Mouse (Mus musculus) limb, embryonic 15.5 days (tissue): ENCODE data around the gene Vmn1r184. TPM values are rescaled to one million over a fixed set of nuclear protein-coding genes. Genes with fewer than 3 reads are reported as not detected.
"Not testable (repeated sequence)": the region's sequence is repeated elsewhere in the genome, so short reads cannot be mapped to it uniquely, and the experiment has no call there.

ENCODE experiments used
- ATAC-seq: fragments of 200-750 bp; cut with Nextera tagmentation; 2 replicates; pipeline ENCODE4 v1.8.0; 2017; ENCODE audit warnings: low read depth, moderate TSS enrichment; ENCODE audit not compliant: insufficient number of reproducible peaks, low FRiP score, low TSS enrichment
- H3K27ac ChIP-seq: fragments of 300-500 bp; sonication (generic); 2 replicates; pipeline ENCODE4 v1.5.1; 2015; ENCODE audit warnings: moderate library complexity, mild to moderate bottlenecking, inconsistent platforms
- H3K27me3 ChIP-seq: fragments of 300-500 bp; sonication (generic); 2 replicates; pipeline ENCODE4 v1.6.1; 2015; ENCODE audit warnings: inconsistent platforms
- H3K36me3 ChIP-seq: fragments of 300-500 bp; sonication (generic); 2 replicates; pipeline ENCODE4 v1.6.1; 2015; ENCODE audit warnings: inconsistent platforms
- H3K4me1 ChIP-seq: fragments of 300-500 bp; sonication (generic); 2 replicates; pipeline ENCODE4 v1.6.1; 2015; ENCODE audit warnings: inconsistent platforms
- H3K4me2 ChIP-seq: fragments of 300-500 bp; sonication (generic); 2 replicates; pipeline ENCODE4 v1.6.1; 2015; ENCODE audit warnings: mild to moderate bottlenecking, inconsistent platforms
- H3K4me3 ChIP-seq: fragments of 300-500 bp; sonication (generic); 2 replicates; pipeline ENCODE4 v1.5.1; 2015; ENCODE audit warnings: mild to moderate bottlenecking, inconsistent platforms
- H3K9ac ChIP-seq: fragments of 300-500 bp; sonication (generic); 2 replicates; pipeline ENCODE4 v1.6.1; 2015; ENCODE audit warnings: inconsistent platforms
- H3K9me3 ChIP-seq: fragments of 300-500 bp; sonication (generic); 2 replicates; pipeline ENCODE4 v1.6.1; 2016; ENCODE audit warnings: inconsistent platforms
- WGBS: fragments of 180-500 bp; shearing (Covaris S2); methylation state at CpG from one replicate; pipeline ENCODE4 v1.1.7; 2015; 5-methylcytosine and 5-hydroxymethylcytosine counted together
- polyA plus RNA-seq: library from polyadenylated mRNA; unstranded; fragments of >200 nt; fragmentation: Nextera tagmentation; extraction: Ambion mirVana; gene quantifications from 2 replicates; pipeline ENCODE4 v1.2.1, GENCODE M21; 2015

Gene Vmn1r184
- not detected in 2 replicates for polyA plus RNA-seq

- H3K4me2 ChIP-seq, ATAC-seq, H3K36me3 ChIP-seq, H3K9me3 ChIP-seq, H3K4me1 ChIP-seq, H3K9ac ChIP-seq, H3K27me3 ChIP-seq, H3K4me3 ChIP-seq, H3K27ac ChIP-seq: not testable (repeated sequence)
- whole genome bisulfite sequencing = 75% methylated on average over 1 of the region's 1 CpGs
Measured at GRCm38 (mm10) chr7:26260034-26260433, at the start of gene Vmn1r184. TSS of gene Vmn1r184 (plus strand) at chr7:26260334.

DNA sequence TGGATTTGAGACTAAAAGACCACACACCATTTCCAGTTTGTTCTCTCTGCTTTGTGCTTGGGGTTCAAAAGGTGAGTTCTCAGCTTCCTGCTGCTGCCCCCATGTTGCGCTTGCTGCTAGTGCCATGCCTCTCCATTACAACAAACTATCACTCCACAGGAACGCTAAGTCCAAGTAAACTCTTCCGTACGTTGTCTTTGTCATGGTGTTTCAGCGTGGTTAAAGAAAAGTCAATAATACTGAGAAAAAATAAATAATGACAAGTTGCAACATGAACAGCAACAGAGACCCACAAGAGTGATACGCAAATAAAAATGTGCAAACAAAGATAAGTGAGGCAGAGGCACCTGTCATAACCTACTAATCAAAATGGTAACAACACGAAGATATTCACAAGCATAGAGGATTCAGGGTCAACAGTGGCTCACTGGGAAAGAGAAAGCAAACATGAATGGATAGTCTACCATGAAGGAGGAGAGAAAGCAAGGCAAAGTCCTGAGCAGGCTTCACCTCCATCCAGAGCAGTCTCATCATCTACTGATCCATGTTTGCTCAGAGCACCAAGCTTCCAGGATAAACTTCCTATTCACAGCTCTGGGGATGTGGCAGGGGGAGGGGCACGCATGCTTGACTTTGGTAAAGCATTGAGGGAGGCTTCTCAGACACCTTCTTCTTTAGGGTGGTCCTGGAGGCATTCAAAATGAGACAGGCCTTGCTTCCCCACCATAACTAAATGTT lies 43.5 kb downstream of the Vmn1r184 start:
- not testable (repeated sequence) for H3K4me3 ChIP-seq, ATAC-seq, H3K27ac ChIP-seq, H3K9me3 ChIP-seq, H3K27me3 ChIP-seq, H3K9ac ChIP-seq, H3K36me3 ChIP-seq, H3K4me2 ChIP-seq, H3K4me1 ChIP-seq
- 85% methylated on average over 7 of the region's 8 CpGs for WGBS

DNA sequence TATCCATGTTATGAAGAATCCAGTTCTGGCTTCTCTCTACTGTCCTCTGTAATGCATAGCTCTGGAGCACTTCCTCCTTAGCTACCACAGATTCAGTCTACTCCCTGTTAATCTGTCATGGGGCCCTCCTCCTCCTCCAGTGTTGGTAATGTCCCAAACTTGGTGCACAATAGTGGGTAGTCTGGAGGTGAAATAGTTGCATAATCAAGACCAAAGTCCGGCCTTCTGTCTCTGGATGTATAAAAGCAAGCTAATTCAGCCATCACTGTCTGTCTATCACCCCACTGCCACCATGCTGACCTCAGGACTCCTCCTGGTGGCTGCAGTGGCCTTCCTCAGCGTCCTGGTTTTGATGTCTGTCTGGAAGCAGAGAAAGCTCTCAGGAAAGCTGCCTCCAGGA lies 46.8 kb downstream of the Vmn1r184 start, which contains the start of gene Cyp2a4:
Cyp2a4 (plus strand) TSS at position 244 of the 400 bp plus-strand sequence.
- not testable (repeated sequence) for H3K9me3 ChIP-seq, ATAC-seq, H3K4me1 ChIP-seq, H3K36me3 ChIP-seq, H3K27ac ChIP-seq, H3K4me2 ChIP-seq, H3K9ac ChIP-seq, H3K4me3 ChIP-seq, H3K27me3 ChIP-seq
- WGBS = 60% methylated on average over 2 of the region's 2 CpGs

- H3K27me3 ChIP-seq, H3K27ac ChIP-seq, H3K36me3 ChIP-seq, H3K9ac ChIP-seq, H3K4me1 ChIP-seq, H3K4me3 ChIP-seq, ATAC-seq, H3K4me2 ChIP-seq, H3K9me3 ChIP-seq: not testable (repeated sequence)
- 77% methylated on average over 4 of the region's 4 CpGs for WGBS
Measured at GRCm38 (mm10) chr7:26311786-26312185, 51.7 kb downstream of the Vmn1r184 start.

GRCm38 (mm10) chr7:26315194-26315593 lies 55.1 kb downstream of the Vmn1r184 start:
- not testable (repeated sequence) for ATAC-seq, H3K27me3 ChIP-seq

DNA sequence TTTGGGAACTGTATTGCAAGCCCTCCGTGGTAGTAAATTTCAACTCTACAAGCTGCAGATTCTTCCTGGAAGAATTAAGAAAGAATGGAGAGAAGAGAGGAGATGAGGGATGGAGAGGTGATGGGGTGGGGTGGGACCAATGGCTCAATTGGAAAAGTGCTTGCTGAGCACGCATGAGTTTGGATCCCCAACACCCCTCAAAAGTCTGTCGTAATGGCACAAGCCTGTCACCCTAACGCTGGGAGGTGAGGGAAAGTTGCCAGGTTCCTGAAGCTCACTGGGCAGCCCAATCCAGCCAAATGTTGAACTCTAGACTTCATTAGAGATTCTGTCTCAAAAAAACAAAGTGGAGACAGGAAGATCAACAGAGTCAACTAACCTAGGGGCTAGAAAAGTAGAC lies 55.7 kb downstream of the Vmn1r184 start:
- not testable (repeated sequence) for H3K4me3 ChIP-seq, ATAC-seq, H3K27me3 ChIP-seq, H3K36me3 ChIP-seq, H3K4me1 ChIP-seq, H3K4me2 ChIP-seq, H3K9me3 ChIP-seq, H3K27ac ChIP-seq, H3K9ac ChIP-seq
- 89% methylated on average over 4 of the region's 4 CpGs for WGBS

More at GRCm38 (mm10) chr7:26315194-26315593, 55.1 kb downstream of the Vmn1r184 start:
- H3K9me3 ChIP-seq, H3K4me2 ChIP-seq, H3K36me3 ChIP-seq, H3K9ac ChIP-seq, H3K27ac ChIP-seq, H3K4me3 ChIP-seq, H3K4me1 ChIP-seq: not testable (repeated sequence)
- WGBS = 82% methylated on average over 2 of the region's 2 CpGs

Other genes starting within 250 kb of the Vmn1r184 start
- gene Cyp2b13, start 198.8 kb upstream of the Vmn1r184 start, polyA plus RNA-seq = not detected in 2 replicates
- not detected in 2 replicates for gene Cyp2b9, start 86.9 kb upstream of the Vmn1r184 start, polyA plus RNA-seq
- not detected in 2 replicates for gene Cyp2a4, start 46.8 kb downstream of the Vmn1r184 start, polyA plus RNA-seq
- not detected in 2 replicates for gene Nlrp9c, start 143.4 kb downstream of the Vmn1r184 start, polyA plus RNA-seq
- gene Nlrp4a, start 174.8 kb downstream of the Vmn1r184 start, polyA plus RNA-seq = not detected in 2 replicates